Mouse (Mus musculus) C2C12 (cell line): ENCODE measurements around the gene Nras.

Source experiments
- CEBPB ChIP-seq: IDR thresholded peaks from one replicate; pipeline ENCODE4 v1.6.1; 2011; ENCODE audit warnings: low read depth, mild to moderate bottlenecking, control low read depth, moderate library complexity
- CTCF ChIP-seq: IDR thresholded peaks from one replicate; pipeline ENCODE4 v1.5.1; 2011; ENCODE audit not compliant: control insufficient read depth, insufficient read depth, insufficient read length
- MAX ChIP-seq: IDR thresholded peaks from one replicate; pipeline ENCODE4 v1.6.1; 2011; ENCODE audit warnings: mild to moderate bottlenecking, control low read depth
- MYOD1 ChIP-seq: IDR thresholded peaks from one replicate; pipeline ENCODE4 v1.6.1; 2011; ENCODE audit warnings: low read depth; ENCODE audit not compliant: control insufficient read depth, insufficient read length
- MYOG ChIP-seq: IDR thresholded peaks from one replicate; pipeline ENCODE4 v1.6.1; 2011; ENCODE audit not compliant: control insufficient read depth, insufficient read length; ENCODE audit errors: extremely low read depth
- USF1 ChIP-seq: IDR thresholded peaks from one replicate; pipeline ENCODE4 v1.6.1; 2011; ENCODE audit warnings: low read depth, mild to moderate bottlenecking, control low read depth, moderate library complexity

DNA sequence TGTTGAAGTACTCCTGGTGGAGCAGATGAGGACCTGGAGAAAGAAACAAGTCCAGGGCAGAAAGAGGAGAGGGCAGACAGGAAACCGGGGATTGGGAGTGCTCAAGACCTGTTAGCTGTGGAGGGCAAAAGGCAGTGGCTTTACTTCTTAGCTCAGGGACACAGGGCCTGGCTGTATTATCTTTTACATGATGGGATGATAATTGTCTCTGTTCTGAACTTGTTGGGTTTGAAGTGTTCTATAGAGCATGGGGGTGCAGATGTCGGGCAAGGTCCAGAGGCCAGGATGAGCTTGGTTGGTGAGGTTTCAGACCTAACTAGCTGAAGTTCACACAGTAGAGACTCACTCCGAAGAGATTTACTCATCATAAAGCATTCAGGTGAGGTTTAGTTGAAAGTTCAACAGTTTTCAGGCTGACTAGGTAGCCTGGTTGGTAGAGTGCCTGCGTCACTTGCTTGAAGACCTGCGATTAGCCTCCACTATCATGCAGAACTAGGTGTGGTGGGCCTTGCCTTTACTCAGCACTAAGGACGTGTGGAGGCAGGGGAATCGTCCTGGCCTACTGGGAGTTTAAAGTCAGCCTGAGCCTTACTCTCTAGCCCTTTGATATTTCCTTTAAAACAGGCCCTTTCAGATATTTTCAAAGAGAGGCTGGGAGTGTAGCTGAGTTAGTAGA lies 49.6 kb downstream of the Nras start:
- TF ChIP-seq MAX (no peak), MYOG (no peak), CTCF (no peak), USF1 (no peak), CEBPB (no peak), MYOD1 (no peak)
